Mouse (Mus musculus) duodenum, adult 2 months (tissue): ENCODE results near the gene Eno1. TPM values are rescaled to one million over a fixed set of nuclear protein-coding genes. Genes with fewer than 3 reads are reported as not detected.

Experiments
- polyA plus RNA-seq: library from polyadenylated mRNA; depleted of rRNA; stranded (reverse); fragments of >200 nt; gene quantifications from 2 replicates; pipeline ENCODE4 v1.2.3, GENCODE M21; 2012; ENCODE audit warnings: low replicate concordance; rRNA removed

The Eno1 gene
- 467 and 479 TPM in 2 replicates for polyA plus RNA-seq

GRCm38 (mm10) chr4:150236521-150237481 lies at the start of gene Eno1:
TSS of gene Eno1 (plus strand) at chr4:150236721.

GRCm38 (mm10) chr4:150201232-150201631 lies 35.3 kb upstream of the Eno1 start, which contains the start of gene Car6:
TSS of gene Car6 (minus strand) at chr4:150201332.

GRCm38 (mm10) chr4:150281018-150281761 lies 44.7 kb downstream of the Eno1 start, which contains the start of gene Rere:
TSS of gene Rere (plus strand) at chr4:150281646.

Other genes starting within 250 kb of the Eno1 start
- gene H6pd, start 227.7 kb upstream of the Eno1 start, polyA plus RNA-seq: 15.0 and 25.2 TPM in 2 replicates
- gene Gpr157, start 149.4 kb upstream of the Eno1 start, polyA plus RNA-seq: 3.6 and 3.7 TPM in 2 replicates
- 164 and 279 TPM in 2 replicates for gene Slc2a5, start 117.4 kb upstream of the Eno1 start, polyA plus RNA-seq
- gene Slc2a7, start 87.7 kb upstream of the Eno1 start, polyA plus RNA-seq: 63.9 and 194 TPM in 2 replicates
- not detected in 2 replicates for gene Car6, start 35.4 kb upstream of the Eno1 start, polyA plus RNA-seq
- gene Rere, start 44.9 kb downstream of the Eno1 start, polyA plus RNA-seq: 39.8 and 44.9 TPM in 2 replicates